Mouse (Mus musculus) CD4-positive, CD25-positive, alpha-beta regulatory T cell (primary cell): ENCODE data around the gene Hist1h3g. TPM values are rescaled to one million over a fixed set of nuclear protein-coding genes. Genes with fewer than 3 reads are reported as not detected.

Source experiments
- polyA plus RNA-seq: library from polyadenylated mRNA; unstranded; fragments of 100-300 nt; shearing (Covaris generic); gene quantifications from one replicate; pipeline ENCODE4 v1.2.1, GENCODE M21; 2017

Hist1h3g gene
- 0.53 TPM for polyA plus RNA-seq

GRCm38 (mm10) chr13:23535137-23536075 lies at the start of gene Hist1h3g:
Gene Hist1h3g (plus strand): TSS chr13:23535422.

GRCm38 (mm10) chr13:23488400-23489322 lies 46.6 kb upstream of the Hist1h3g start, which contains the start of gene Btn2a2:
Gene Btn2a2 (minus strand): TSS chr13:23488857.

DNA sequence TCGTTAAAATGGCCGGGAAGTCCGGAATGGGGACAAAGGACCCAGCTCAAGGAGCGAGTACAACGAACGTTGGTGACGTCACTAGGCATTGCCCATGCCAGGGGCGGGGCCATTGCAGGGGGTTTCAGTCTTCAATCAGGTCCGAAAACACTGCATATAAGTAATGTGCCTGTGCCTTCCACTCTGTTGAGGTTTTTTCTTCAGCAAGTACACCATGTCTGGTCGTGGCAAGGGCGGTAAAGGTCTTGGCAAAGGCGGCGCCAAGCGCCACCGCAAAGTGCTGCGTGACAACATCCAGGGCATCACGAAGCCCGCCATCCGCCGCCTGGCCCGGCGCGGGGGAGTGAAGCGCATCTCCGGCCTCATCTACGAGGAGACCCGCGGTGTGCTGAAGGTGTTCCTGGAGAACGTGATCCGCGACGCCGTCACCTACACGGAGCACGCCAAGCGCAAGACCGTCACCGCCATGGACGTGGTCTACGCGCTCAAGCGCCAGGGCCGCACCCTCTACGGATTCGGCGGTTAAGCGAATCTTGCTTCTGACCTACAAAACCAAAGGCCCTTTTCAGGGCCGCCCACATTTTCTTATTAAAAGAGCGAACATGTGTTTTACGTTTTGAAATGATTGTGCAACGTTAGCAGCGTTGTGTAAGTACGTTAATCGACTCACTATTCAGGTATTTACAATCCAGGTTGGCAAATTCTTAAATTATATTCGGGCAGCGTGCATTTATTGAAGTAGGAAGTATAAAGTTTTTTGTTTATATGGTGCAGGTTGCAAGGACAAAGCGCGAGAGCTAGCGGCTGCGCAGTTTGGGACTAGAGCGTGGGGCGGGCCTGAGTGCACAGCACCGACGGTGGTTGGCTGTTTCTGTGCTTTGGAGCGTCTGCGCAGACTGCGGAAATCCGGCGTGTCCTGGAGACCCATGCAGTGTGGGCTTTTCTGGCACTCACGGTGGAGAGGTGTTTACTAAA lies 4.0 kb upstream of the Hist1h3g start, which contains the start of gene Hist1h4h:
Hist1h4h (plus strand) TSS at position 150 of the 975 bp plus-strand sequence.

GRCm38 (mm10) chr13:23533560-23534367 lies 1.5 kb upstream of the Hist1h3g start, which contains the start of gene Hist1h2af:
Gene Hist1h2af (plus strand): TSS chr13:23533906.

GRCm38 (mm10) chr13:23542999-23543607 lies 7.9 kb downstream of the Hist1h3g start, which contains the start of gene Hist1h2bh:
Gene Hist1h2bh (minus strand): TSS chr13:23543392.

GRCm38 (mm10) chr13:23543965-23544786 lies 9.0 kb downstream of the Hist1h3g start, which contains the start of gene Hist1h3f:
Gene Hist1h3f (plus strand): TSS chr13:23544052.

DNA sequence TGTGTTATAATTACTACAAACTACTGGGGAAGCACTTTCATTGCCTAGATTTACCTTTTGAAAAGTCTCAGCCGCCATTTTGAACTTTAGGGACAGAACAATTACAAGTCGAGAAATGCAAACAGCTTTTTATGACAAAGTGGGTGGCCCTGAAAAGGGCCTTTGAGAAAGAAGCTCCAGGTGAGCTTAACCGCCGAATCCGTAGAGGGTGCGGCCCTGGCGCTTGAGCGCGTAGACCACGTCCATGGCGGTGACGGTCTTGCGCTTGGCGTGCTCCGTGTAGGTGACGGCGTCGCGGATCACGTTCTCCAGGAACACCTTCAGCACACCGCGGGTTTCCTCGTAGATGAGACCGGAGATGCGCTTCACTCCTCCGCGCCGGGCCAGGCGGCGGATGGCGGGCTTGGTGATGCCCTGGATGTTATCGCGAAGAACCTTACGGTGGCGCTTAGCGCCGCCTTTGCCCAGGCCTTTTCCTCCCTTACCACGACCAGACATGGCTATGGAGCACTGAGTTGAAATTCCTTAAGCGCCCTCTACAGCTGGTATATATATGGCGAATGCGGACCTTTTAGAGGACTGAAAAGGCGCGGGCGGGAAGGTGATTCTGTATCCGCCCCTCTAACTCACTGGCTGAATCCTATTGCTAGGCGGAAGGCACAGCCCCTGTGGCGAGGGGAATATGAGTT lies 16.1 kb downstream of the Hist1h3g start, which contains the start of gene Hist1h4f:
Hist1h4f (minus strand) TSS at position 503 of the 689 bp plus-strand sequence.

DNA sequence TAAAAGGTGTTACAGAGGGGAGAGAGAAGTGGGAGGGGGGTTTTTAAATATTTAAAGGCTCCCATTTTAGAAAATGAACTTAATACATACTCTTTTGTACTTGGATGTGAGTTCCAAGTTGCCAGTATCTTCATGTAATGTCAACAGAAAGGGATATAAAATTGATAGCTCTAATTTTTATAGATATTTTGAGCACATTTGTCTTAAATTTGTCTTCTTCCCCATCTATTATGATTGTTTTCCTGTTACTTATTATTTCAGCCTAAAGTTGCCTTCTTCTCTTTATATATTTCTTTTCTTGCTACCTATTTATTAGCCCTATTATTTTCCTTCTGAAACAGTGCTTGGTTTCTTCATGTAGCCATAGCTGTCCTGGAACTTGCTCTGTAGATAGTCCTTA lies 17.7 kb downstream of the Hist1h3g start, which contains the start of gene Hist1h1d:
Hist1h1d (plus strand) TSS at position 301 of the 400 bp plus-strand sequence.

GRCm38 (mm10) chr13:23561883-23562659 lies 26.8 kb downstream of the Hist1h3g start, which contains the start of gene Hist1h3e:
Gene Hist1h3e (minus strand): TSS chr13:23562369.

DNA sequence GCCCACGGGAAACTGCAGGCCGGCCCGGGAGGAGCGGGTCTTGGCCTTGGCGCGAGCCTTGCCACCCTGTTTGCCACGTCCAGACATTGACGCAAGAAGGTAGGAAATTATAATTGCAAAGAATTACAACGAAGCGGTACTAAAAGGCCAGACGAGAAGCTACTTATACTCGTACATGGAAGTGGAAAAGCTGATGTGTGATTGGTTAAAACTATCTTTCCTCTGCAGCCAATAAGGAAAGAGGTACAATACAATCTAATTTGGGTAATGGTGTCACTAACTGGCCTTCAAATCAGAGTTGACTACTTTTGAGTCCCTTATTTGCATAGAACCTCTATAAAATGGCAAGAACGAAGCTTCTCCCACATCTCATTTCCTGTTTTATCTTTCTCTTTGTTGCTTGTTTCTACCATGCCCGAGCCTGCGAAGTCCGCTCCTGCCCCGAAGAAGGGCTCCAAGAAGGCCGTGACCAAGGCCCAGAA lies 35.8 kb downstream of the Hist1h3g start, which contains the start of the genes Hist1h2ae and Hist1h2bg:
Hist1h2ae (minus strand) TSS at position 199 of the 482 bp plus-strand sequence.
Hist1h2bg (plus strand) TSS at position 375 of the 482 bp plus-strand sequence.

GRCm38 (mm10) chr13:23573898-23574524 lies 38.8 kb downstream of the Hist1h3g start, which contains the start of the genes Hist1h2bf and Hist1h2ad:
Gene Hist1h2bf (minus strand): TSS chr13:23574196.
Gene Hist1h2ad (plus strand): TSS chr13:23574381.

GRCm38 (mm10) chr13:23575271-23575851 lies 40.1 kb downstream of the Hist1h3g start, which contains the start of gene Hist1h3d:
Gene Hist1h3d (plus strand): TSS chr13:23575763.

DNA sequence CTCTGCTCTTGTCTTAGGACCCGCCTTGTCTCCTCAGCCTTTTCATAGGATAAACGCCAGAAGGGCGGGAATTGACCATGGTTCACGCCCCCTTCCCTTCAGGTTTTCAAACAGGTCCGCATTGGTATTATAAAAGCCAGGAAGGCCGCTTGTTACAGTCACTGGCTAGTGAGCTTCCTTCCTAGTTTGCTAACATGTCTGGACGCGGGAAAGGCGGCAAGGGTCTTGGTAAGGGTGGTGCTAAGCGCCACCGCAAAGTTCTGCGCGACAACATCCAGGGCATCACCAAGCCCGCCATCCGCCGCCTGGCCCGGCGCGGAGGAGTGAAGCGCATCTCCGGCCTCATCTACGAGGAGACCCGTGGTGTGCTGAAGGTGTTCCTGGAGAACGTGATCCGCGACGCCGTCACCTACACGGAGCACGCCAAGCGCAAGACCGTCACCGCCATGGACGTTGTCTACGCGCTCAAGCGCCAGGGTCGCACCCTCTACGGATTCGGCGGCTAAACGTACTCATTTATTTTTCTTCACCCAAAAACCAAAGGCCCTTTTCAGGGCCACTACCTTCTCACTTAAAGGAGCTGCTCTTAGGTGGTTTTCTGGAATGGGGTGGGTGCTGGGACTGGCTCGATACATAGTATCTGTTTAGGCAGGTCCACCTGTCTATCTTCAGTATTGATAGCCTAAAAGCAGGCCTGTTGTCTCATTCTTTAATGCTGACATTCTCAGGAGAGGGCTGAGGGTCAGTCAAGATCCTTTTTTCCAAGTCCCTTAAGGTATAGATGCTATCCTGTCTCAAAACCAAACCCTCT lies 46.4 kb downstream of the Hist1h3g start, which contains the start of gene Hist1h4d:
Hist1h4d (plus strand) TSS at position 191 of the 811 bp plus-strand sequence.

